Mouse (Mus musculus) brain, embryonic 14.5 days (tissue): ENCODE results near the gene Bnip1.

ENCODE experiments used
- CTCF ChIP-seq: fragments of 200-500 bp; IDR thresholded peaks from 2 replicates; pipeline ENCODE4 v1.5.1; 2012; ENCODE audit warnings: inconsistent platforms, mild to moderate bottlenecking, moderate library complexity, borderline replicate concordance; ENCODE audit not compliant: insufficient read depth, insufficient read length; ENCODE audit errors: extremely low read depth
- POLR2A ChIP-seq: fragments of 200-500 bp; IDR thresholded peaks from 2 replicates; pipeline ENCODE4 v1.6.1; 2012; ENCODE audit warnings: mild to moderate bottlenecking, inconsistent platforms, borderline replicate concordance; ENCODE audit not compliant: poor library complexity, insufficient read depth, insufficient read length, severe bottlenecking; ENCODE audit errors: extremely low read depth

- no peak for TF ChIP-seq CTCF
- TF ChIP-seq POLR2A: no peak
Observed at GRCm38 (mm10) chr17:26752297-26752696, 28.6 kb upstream of the Bnip1 start.
